Mouse (Mus musculus) spleen, adult 2 months (tissue): ENCODE measurements around the gene Fam160a1. TPM values are rescaled to one million over a fixed set of nuclear protein-coding genes. Genes with fewer than 3 reads are reported as not detected.

Experiments used
- DNase-seq, 2 experiments: peaks; one replicate each; pipeline versions ENCODE4 v3.0.0 to v3.0.0-alpha.2; 2012 to 2021; ENCODE audit warnings: low spot score in 2 of 2, low read depth in 1 of 2
- H3K27ac ChIP-seq: fragments of 200-500 bp; 2 replicates; pipeline ENCODE4 v1.5.1; 2012; ENCODE audit warnings: low read length, inconsistent platforms; ENCODE audit not compliant: insufficient read depth
- H3K27me3 ChIP-seq: fragments of 200-500 bp; 2 replicates; pipeline ENCODE4 v1.6.1; 2012; ENCODE audit warnings: mild to moderate bottlenecking, moderate library complexity, low read length, inconsistent platforms; ENCODE audit not compliant: control insufficient read depth, insufficient read depth
- H3K36me3 ChIP-seq: fragments of 200-500 bp; 2 replicates; pipeline ENCODE4 v1.6.1; 2012; ENCODE audit warnings: mild to moderate bottlenecking, low read length, inconsistent platforms; ENCODE audit not compliant: control insufficient read depth, insufficient read depth
- H3K4me1 ChIP-seq: fragments of 200-500 bp; 2 replicates; pipeline ENCODE4 v1.6.1; 2011; ENCODE audit warnings: inconsistent platforms; ENCODE audit not compliant: control insufficient read depth, insufficient read depth, insufficient read length
- H3K4me3 ChIP-seq: fragments of 200-500 bp; 2 replicates; pipeline ENCODE4 v1.5.1; 2011; ENCODE audit warnings: mild to moderate bottlenecking, inconsistent platforms; ENCODE audit not compliant: insufficient read depth, insufficient read length; ENCODE audit errors: extremely low read depth
- CTCF ChIP-seq: fragments of 200-500 bp; IDR thresholded peaks from 2 replicates; pipeline ENCODE4 v1.5.1; 2011; ENCODE audit warnings: mild to moderate bottlenecking, inconsistent platforms; ENCODE audit not compliant: insufficient read depth, insufficient read length, insufficient replicate concordance; ENCODE audit errors: extremely low read depth
- POLR2A ChIP-seq: fragments of 200-500 bp; IDR thresholded peaks from 2 replicates; pipeline ENCODE4 v1.6.1; 2011; ENCODE audit warnings: low read depth, low read length, inconsistent platforms
- WGBS: fragments of 180-500 bp; shearing (Covaris S2); methylation state at CpG from one replicate; pipeline ENCODE4 v1.1.7; 2018; 5-methylcytosine and 5-hydroxymethylcytosine counted together
- polyA plus RNA-seq: library from polyadenylated mRNA; depleted of rRNA; stranded (reverse); fragments of >200 nt; gene quantifications from 2 replicates; pipeline ENCODE4 v1.2.3, GENCODE M21; 2012

The Fam160a1 gene
- polyA plus RNA-seq, 1 experiment, result 0.58 TPM

GRCm38 (mm10) chr3:85793166-85793565 is 23.9 kb downstream of the Fam160a1 start:
- no peaks in the 10 kb centered on the region for H3K4me1 ChIP-seq
- TF ChIP-seq POLR2A, result no peak
- no peak for TF ChIP-seq CTCF
- WGBS, result 74% methylated on average over 1 of the region's 1 CpGs
- no peaks in the 10 kb centered on the region for H3K27me3 ChIP-seq
- no peak for DNase-seq
- H3K36me3 ChIP-seq, result no peaks in the 10 kb centered on the region
- H3K4me3 ChIP-seq, result no peak overlapping the region
- no peak overlapping the region for H3K27ac ChIP-seq

DNA sequence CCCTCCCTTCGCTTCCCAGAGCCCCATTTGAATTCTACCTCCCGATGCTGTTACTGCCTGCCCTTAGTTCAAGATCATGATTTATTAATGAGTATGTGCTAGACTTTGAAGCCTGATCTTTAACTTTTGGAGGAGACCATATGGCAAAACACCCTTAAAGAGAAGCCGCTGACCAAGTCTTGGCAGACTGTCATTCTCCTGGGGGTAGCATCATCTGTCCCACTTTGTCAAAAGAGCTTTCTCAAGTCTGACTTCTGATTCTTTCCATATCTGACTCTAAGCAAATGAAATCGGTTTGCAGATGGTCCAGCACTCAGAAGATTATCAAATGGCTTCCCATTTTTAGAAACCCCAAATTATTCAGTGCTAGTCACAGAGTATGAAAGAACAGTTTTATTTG is 27.3 kb downstream of the Fam160a1 start:
- H3K27me3 ChIP-seq, result no peaks in the 10 kb centered on the region
- TF ChIP-seq POLR2A (no peak), CTCF (no peak)
- 88% methylated on average over 4 of the region's 4 CpGs for WGBS
- H3K27ac ChIP-seq, result no peak overlapping the region
- H3K4me1 ChIP-seq, result no peaks in the 10 kb centered on the region
- DNase-seq, result no peak
- H3K36me3 ChIP-seq, result no peaks in the 10 kb centered on the region
- H3K4me3 ChIP-seq, result no peak overlapping the region

DNA sequence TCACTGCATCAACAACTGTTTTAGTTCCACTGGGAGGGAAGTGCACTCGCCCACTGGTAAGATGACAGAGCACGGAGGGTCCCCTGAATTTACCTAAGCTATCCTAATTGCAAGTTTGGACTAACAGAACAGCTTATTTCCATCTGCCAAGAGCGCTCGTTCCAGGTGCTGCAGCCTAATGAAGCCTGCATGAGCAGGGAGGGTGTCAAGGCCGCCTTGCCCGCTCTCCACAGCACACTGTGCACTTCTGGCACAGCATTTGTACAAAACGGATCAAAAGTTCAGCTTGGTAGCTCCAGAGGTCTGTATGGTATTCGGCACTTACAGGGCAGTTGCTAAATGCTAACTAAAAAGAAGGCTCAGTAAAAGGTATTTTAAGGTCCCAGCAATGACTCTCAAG is 30.6 kb downstream of the Fam160a1 start:
- no peak overlapping the region for H3K4me3 ChIP-seq
- no peaks in the 10 kb centered on the region for H3K4me1 ChIP-seq
- 82% methylated on average over 8 of the region's 8 CpGs for WGBS
- H3K36me3 ChIP-seq, result no peaks in the 10 kb centered on the region
- no peak for TF ChIP-seq POLR2A
- TF ChIP-seq CTCF, result no peak
- no peak for DNase-seq
- H3K27ac ChIP-seq, result no peak overlapping the region
- no peaks in the 10 kb centered on the region for H3K27me3 ChIP-seq

- H3K27me3 ChIP-seq, result no peaks in the 10 kb centered on the region
- H3K4me1 ChIP-seq, result no peaks in the 10 kb centered on the region
- DNase-seq, result no peak
- H3K27ac ChIP-seq, result no peak overlapping the region
- TF ChIP-seq POLR2A (no peak), CTCF (no peak)
- 89% methylated on average over 7 of the region's 7 CpGs for WGBS
- no peak overlapping the region for H3K4me3 ChIP-seq
- no peaks in the 10 kb centered on the region for H3K36me3 ChIP-seq
These were observed 36.2 kb downstream of the Fam160a1 start for GRCm38 (mm10) chr3:85780906-85781305.

DNA sequence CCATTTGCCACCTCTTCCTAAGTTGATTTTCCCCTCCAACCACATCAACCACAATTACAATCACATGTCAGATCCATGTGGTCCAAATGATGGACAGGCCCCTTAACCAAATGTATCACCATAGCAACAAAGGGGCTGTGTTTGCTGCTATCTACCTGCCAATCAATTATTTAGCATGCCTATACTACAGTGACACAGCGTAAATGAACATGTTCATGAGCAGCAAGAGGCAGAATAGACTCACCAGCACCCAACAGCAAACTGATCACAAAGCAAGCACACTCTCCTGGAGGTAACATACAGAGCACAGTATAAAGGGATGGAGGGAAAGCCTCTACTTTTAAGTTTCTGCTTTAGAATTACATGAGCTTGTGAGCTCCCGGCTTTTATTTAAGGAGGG is 36.8 kb downstream of the Fam160a1 start:
- Histone ChIP-seq H3K36me3 (no peaks in the 10 kb centered on the region), H3K27me3 (no peaks in the 10 kb centered on the region), H3K27ac (no peak overlapping the region), H3K4me3 (no peak overlapping the region), H3K4me1 (no peaks in the 10 kb centered on the region)
- TF ChIP-seq POLR2A (no peak), CTCF (no peak)
- 81% methylated on average over 2 of the region's 2 CpGs for WGBS
- no peak for DNase-seq

GRCm38 (mm10) chr3:85777841-85778240 is 39.2 kb downstream of the Fam160a1 start:
- no peak overlapping the region for H3K27ac ChIP-seq
- H3K4me1 ChIP-seq, result no peaks in the 10 kb centered on the region
- no peaks in the 10 kb centered on the region for H3K27me3 ChIP-seq
- TF ChIP-seq POLR2A, result no peak
- TF ChIP-seq CTCF, result no peak
- no peak overlapping the region for H3K4me3 ChIP-seq
- WGBS, result 70% methylated on average over 2 of the region's 2 CpGs
- no peak for DNase-seq
- no peaks in the 10 kb centered on the region for H3K36me3 ChIP-seq

DNA sequence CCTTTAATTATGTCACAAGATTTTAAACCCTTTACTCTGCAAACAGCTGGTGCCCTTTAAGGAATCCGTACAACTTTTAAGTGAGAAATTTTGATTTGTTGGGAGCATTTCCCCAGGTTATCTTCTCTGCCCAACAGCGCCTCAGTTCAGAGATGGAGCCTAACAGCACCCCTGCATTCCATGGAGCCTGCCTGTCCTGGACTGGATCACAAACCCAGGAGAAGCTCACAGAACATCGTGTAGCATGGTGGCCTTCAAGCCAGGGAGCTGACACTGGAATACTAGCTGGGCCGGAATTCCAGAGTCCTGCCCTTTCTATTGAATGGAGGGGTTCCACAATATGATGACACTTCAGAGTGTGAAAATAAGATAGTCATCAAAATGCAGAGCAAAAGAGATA is 39.7 kb downstream of the Fam160a1 start:
- 86% methylated on average over 4 of the region's 4 CpGs for WGBS
- H3K4me3 ChIP-seq, result no peak overlapping the region
- H3K27ac ChIP-seq, result no peak overlapping the region
- no peaks in the 10 kb centered on the region for H3K4me1 ChIP-seq
- no peaks in the 10 kb centered on the region for H3K27me3 ChIP-seq
- TF ChIP-seq CTCF, result no peak
- no peak for TF ChIP-seq POLR2A
- H3K36me3 ChIP-seq, result no peaks in the 10 kb centered on the region
- DNase-seq, result no peak

DNA sequence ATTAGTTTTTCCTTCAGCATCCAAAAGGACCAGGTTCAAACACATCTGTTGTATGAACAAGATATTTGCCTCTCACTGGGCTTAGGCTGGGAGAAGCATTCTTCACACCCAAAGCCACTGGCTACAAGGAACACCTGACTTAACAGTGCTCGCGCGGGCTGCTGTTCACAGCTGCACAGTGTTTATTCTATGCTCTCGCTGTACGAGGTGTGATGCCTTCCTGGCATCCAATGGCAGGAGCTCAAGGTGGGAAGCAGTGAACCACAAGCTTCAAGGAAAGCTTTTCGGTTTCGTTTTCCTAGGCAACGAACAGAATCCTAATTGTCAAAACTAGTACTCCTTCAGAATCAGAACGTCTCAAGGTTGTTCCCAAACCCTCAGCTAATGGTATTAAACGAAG is 40.4 kb downstream of the Fam160a1 start:
- no peaks in the 10 kb centered on the region for H3K4me1 ChIP-seq
- H3K27ac ChIP-seq, result no peak overlapping the region
- WGBS, result 91% methylated on average over 10 of the region's 10 CpGs
- no peak for DNase-seq
- no peak overlapping the region for H3K4me3 ChIP-seq
- no peaks in the 10 kb centered on the region for H3K27me3 ChIP-seq
- TF ChIP-seq POLR2A (no peak), CTCF (no peak)
- H3K36me3 ChIP-seq, result no peaks in the 10 kb centered on the region
